Mouse (Mus musculus): ENCODE measurements around the gene Kat2a. TPM values are rescaled to one million over a fixed set of nuclear protein-coding genes. Genes with fewer than 3 reads are reported as not detected.

Gene Kat2a
- polyA plus RNA-seq (2012; fragmentation: generic; extraction: Trizol), result 10 to 100 TPM; 60.0 to 66.4 TPM

GRCm38 (mm10) chr11:100711783-100712615 is at the start of gene Kat2a:
Kat2a (minus strand) TSS chr11:100712465.

GRCm38 (mm10) chr11:100759611-100760233 is 47.5 kb upstream of the Kat2a start, which contains the start of gene Kcnh4:
Kcnh4 (minus strand) TSS chr11:100759942.

GRCm38 (mm10) chr11:100738066-100738604 is 25.9 kb upstream of the Kat2a start, which contains the start of gene Rab5c:
Rab5c (minus strand) TSS chr11:100738215.

GRCm38 (mm10) chr11:100713735-100714533 is 1.7 kb upstream of the Kat2a start, which contains the start of gene Hspb9:
Hspb9 (plus strand) TSS chr11:100713850.

GRCm38 (mm10) chr11:100703851-100704531 is 8.3 kb downstream of the Kat2a start, which contains the start of gene Dhx58:
Dhx58 (minus strand) TSS chr11:100704271.

GRCm38 (mm10) chr11:100692164-100692616 is 20.1 kb downstream of the Kat2a start, which contains the start of gene Zfp385c:
Zfp385c (minus strand) TSS chr11:100692455.

Other genes starting within 250 kb of the Kat2a start
- 1 to 10 TPM in 1 of 2 experiments, under 1 TPM in 1; 0.21 to 2.3 TPM for gene Klhl11, start 239.7 kb downstream of the Kat2a start, polyA plus RNA-seq (2012; fragmentation: generic; extraction: Trizol)
- gene Acly, start 184.5 kb downstream of the Kat2a start, polyA plus RNA-seq (2012; fragmentation: generic; extraction: Trizol), result 10 to 100 TPM; 34.3 to 98.6 TPM
- gene Ttc25, start 166.9 kb downstream of the Kat2a start, polyA plus RNA-seq (2012; fragmentation: generic; extraction: Trizol), result under 1 TPM; 0.14 to 0.72 TPM
- gene Cnp, start 137.6 kb downstream of the Kat2a start, polyA plus RNA-seq (2012; fragmentation: generic; extraction: Trizol), result 10 to 100 TPM in 1 of 2 experiments, 1 to 10 TPM in 1; 8.2 to 26.1 TPM
- 10 to 100 TPM; 26.0 to 56.3 TPM for gene Nkiras2, start 93.2 kb downstream of the Kat2a start, polyA plus RNA-seq (2012; fragmentation: generic; extraction: Trizol)
- gene Dnajc7, start 92.3 kb downstream of the Kat2a start, polyA plus RNA-seq (2012; fragmentation: generic; extraction: Trizol), result 100 to 1,000 TPM in 1 of 2 experiments, 10 to 100 TPM in 1; 26.2 to 140 TPM
- under 1 TPM; 0.04 to 0.05 TPM for gene Zfp385c, start 20.0 kb downstream of the Kat2a start, polyA plus RNA-seq (2012; fragmentation: generic; extraction: Trizol)
- gene Dhx58, start 8.2 kb downstream of the Kat2a start, polyA plus RNA-seq (2012; fragmentation: generic; extraction: Trizol), result 1 to 10 TPM in 1 of 2 experiments, under 1 TPM in 1; 0.60 to 7.9 TPM
- under 1 TPM; 0.34 to 0.59 TPM for gene Hspb9, start 1.4 kb upstream of the Kat2a start, polyA plus RNA-seq (2012; fragmentation: generic; extraction: Trizol)
- 100 to 1,000 TPM; 160 to 229 TPM for gene Rab5c, start 25.8 kb upstream of the Kat2a start, polyA plus RNA-seq (2012; fragmentation: generic; extraction: Trizol)
- under 1 TPM in 1 of 2 experiments, not detected in 1; 0.01 TPM for gene Kcnh4, start 47.5 kb upstream of the Kat2a start, polyA plus RNA-seq (2012; fragmentation: generic; extraction: Trizol)
- not detected for gene Hcrt, start 50.5 kb upstream of the Kat2a start, polyA plus RNA-seq (2012; fragmentation: generic; extraction: Trizol)
- 10 to 100 TPM in 1 of 2 experiments, 1 to 10 TPM in 1; 5.6 to 24.7 TPM for gene Ghdc, start 58.5 kb upstream of the Kat2a start, polyA plus RNA-seq (2012; fragmentation: generic; extraction: Trizol)
- gene Stat5b, start 138.3 kb upstream of the Kat2a start, polyA plus RNA-seq (2012; fragmentation: generic; extraction: Trizol), result 10 to 100 TPM in 1 of 2 experiments, 1 to 10 TPM in 1; 4.0 to 25.5 TPM
- 10 to 100 TPM in 1 of 2 experiments, 1 to 10 TPM in 1; 5.4 to 67.1 TPM for gene Stat5a, start 146.9 kb upstream of the Kat2a start, polyA plus RNA-seq (2012; fragmentation: generic; extraction: Trizol)
- gene Stat3, start 227.1 kb upstream of the Kat2a start, polyA plus RNA-seq (2012; fragmentation: generic; extraction: Trizol), result 10 to 100 TPM in 1 of 2 experiments, 1 to 10 TPM in 1; 5.2 to 83.6 TPM